Mouse (Mus musculus) embryonic facial prominence, embryonic 13.5 days (tissue): Measurements from ENCODE around the gene Dhrs7c. TPM values are rescaled to one million over a fixed set of nuclear protein-coding genes. Genes with fewer than 3 reads are reported as not detected.

Experiments used
- ATAC-seq: fragments of 200-750 bp; cut with Nextera tagmentation; 2 replicates; pipeline ENCODE4 v1.8.0; 2017; ENCODE audit warnings: low read depth; ENCODE audit not compliant: insufficient number of reproducible peaks, insufficient read depth, low FRiP score, low TSS enrichment
- H3K27ac ChIP-seq: fragments of 300-500 bp; sonication (generic); 2 replicates; pipeline ENCODE4 v1.5.1; 2015; ENCODE audit warnings: moderate library complexity, mild to moderate bottlenecking, inconsistent platforms
- H3K27me3 ChIP-seq: fragments of 300-500 bp; sonication (generic); 2 replicates; pipeline ENCODE4 v1.6.1; 2015; ENCODE audit warnings: mild to moderate bottlenecking, inconsistent platforms
- H3K36me3 ChIP-seq: fragments of 300-500 bp; sonication (generic); 2 replicates; pipeline ENCODE4 v1.6.1; 2015; ENCODE audit warnings: mild to moderate bottlenecking, inconsistent platforms
- H3K4me1 ChIP-seq: fragments of 300-500 bp; sonication (generic); 2 replicates; pipeline ENCODE4 v1.6.1; 2015; ENCODE audit warnings: inconsistent platforms
- H3K4me2 ChIP-seq: fragments of 300-500 bp; sonication (generic); 2 replicates; pipeline ENCODE4 v1.6.1; 2015; ENCODE audit warnings: moderate library complexity, mild to moderate bottlenecking, inconsistent platforms
- H3K4me3 ChIP-seq: fragments of 300-500 bp; sonication (generic); 2 replicates; pipeline ENCODE4 v1.5.1; 2015; ENCODE audit warnings: mild to moderate bottlenecking, inconsistent platforms
- H3K9ac ChIP-seq: fragments of 300-500 bp; sonication (generic); 2 replicates; pipeline ENCODE4 v1.6.1; 2015; ENCODE audit warnings: mild to moderate bottlenecking, inconsistent platforms
- H3K9me3 ChIP-seq: fragments of 300-500 bp; sonication (generic); 2 replicates; pipeline ENCODE4 v1.6.1; 2016; ENCODE audit warnings: inconsistent platforms
- WGBS: fragments of 180-500 bp; shearing (Covaris S2); methylation state at CpG from one replicate; pipeline ENCODE4 v1.1.7; 2015; ENCODE audit warnings: mixed read lengths; 5-methylcytosine and 5-hydroxymethylcytosine counted together
- polyA plus RNA-seq: library from polyadenylated mRNA; unstranded; fragments of >200 nt; fragmentation: Nextera tagmentation; extraction: Ambion mirVana; gene quantifications from 2 replicates; pipeline ENCODE4 v1.2.1, GENCODE M21; 2015

Gene Dhrs7c
- polyA plus RNA-seq, 1 experiment from 2014 or later, result 0.49 TPM

DNA sequence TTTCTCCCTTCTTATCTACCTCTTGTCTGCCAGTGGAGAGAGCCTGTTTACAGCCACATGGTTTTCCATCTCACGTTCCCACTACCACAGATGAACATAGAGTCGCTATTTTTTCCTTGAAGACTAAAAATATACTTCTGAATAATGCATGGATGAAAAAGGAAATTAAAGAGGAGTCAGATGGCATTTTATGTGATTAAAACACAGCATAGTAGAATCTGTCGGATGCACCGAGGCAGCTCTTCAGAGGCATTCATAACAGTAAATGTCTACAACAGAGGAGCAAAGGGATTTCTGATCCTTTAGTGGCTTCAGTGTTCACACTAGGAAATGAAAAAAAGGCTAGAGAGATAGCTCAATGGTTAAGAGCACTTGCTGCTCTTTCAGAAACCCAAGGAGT lies 47.2 kb downstream of the Dhrs7c start:
- no peak overlapping the region for H3K4me2 ChIP-seq
- ATAC-seq, result no peak
- no peaks in the 10 kb centered on the region for H3K27me3 ChIP-seq
- WGBS, result 72% methylated on average over 4 of the region's 4 CpGs
- H3K27ac ChIP-seq, result no peak overlapping the region
- H3K9me3 ChIP-seq, result no peaks in the 10 kb centered on the region
- no peak overlapping the region for H3K4me3 ChIP-seq
- no peaks in the 10 kb centered on the region for H3K4me1 ChIP-seq
- H3K36me3 ChIP-seq, result no peaks in the 10 kb centered on the region
- no peak overlapping the region for H3K9ac ChIP-seq

GRCm38 (mm10) chr11:67851770-67852169 lies 53.8 kb downstream of the Dhrs7c start:
- no peaks in the 10 kb centered on the region for H3K27me3 ChIP-seq
- peaks cover 13% of the 10 kb centered on the region for H3K4me1 ChIP-seq
- H3K27ac ChIP-seq, result no peak overlapping the region
- no peaks in the 10 kb centered on the region for H3K9me3 ChIP-seq
- no peaks in the 10 kb centered on the region for H3K36me3 ChIP-seq
- no peak overlapping the region for H3K4me2 ChIP-seq
- no peak overlapping the region for H3K4me3 ChIP-seq
- H3K9ac ChIP-seq, result no peak overlapping the region
- WGBS, result 39% methylated on average over 5 of the region's 5 CpGs
- ATAC-seq, result no peak

GRCm38 (mm10) chr11:67853996-67854395 lies 56.0 kb downstream of the Dhrs7c start:
- 39% methylated on average over 6 of the region's 6 CpGs for WGBS
- Histone ChIP-seq H3K27ac (peak overlapping the region; percentile 55), H3K4me2 (no peak overlapping the region), H3K4me3 (no peak overlapping the region), H3K4me1 (peaks cover 13% of the 10 kb centered on the region), H3K27me3 (no peaks in the 10 kb centered on the region), H3K36me3 (no peaks in the 10 kb centered on the region), H3K9ac (no peak overlapping the region), H3K9me3 (no peaks in the 10 kb centered on the region)
- ATAC-seq, result peak; percentile 64; the same call in 1 of the 2 replicates

- ATAC-seq, result no peak
Measured at GRCm38 (mm10) chr11:67855035-67855434, 57.0 kb downstream of the Dhrs7c start.

DNA sequence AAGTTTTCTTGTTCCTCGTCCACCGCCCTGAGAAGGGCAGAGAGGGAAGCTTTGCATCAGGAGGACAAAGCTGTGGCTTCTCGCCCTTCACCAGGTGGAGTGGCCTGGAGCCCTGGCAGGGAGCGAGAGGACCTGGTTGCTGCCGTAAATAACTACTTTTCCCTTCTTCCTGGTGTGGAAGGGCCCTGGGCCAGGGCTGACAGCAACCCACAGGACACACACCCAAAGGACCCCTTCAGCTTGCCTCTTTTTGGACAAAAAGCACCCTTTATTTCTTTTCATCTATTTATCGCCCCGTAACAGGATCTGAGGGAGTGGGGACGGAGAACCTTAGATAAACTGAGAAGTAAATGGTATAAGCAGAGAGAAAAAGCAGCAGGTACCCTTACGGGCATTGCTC lies 60.5 kb downstream of the Dhrs7c start:
- Histone ChIP-seq H3K4me2 (no peak overlapping the region), H3K27ac (no peak overlapping the region), H3K36me3 (no peaks in the 10 kb centered on the region), H3K9me3 (no peaks in the 10 kb centered on the region), H3K4me3 (no peak overlapping the region), H3K27me3 (peaks cover 5% of the 10 kb centered on the region; the same call in 1 of the 2 replicates), H3K4me1 (peaks cover 19% of the 10 kb centered on the region), H3K9ac (no peak overlapping the region)
- 83% methylated on average over 9 of the region's 9 CpGs for WGBS
- ATAC-seq, result no peak

More at GRCm38 (mm10) chr11:67855035-67855434, 57.0 kb downstream of the Dhrs7c start:
- Histone ChIP-seq H3K9ac (no peak overlapping the region), H3K4me3 (no peak overlapping the region), H3K4me2 (no peak overlapping the region), H3K4me1 (peaks cover 13% of the 10 kb centered on the region), H3K36me3 (no peaks in the 10 kb centered on the region), H3K27ac (no peak overlapping the region), H3K9me3 (no peaks in the 10 kb centered on the region), H3K27me3 (no peaks in the 10 kb centered on the region)
- 35% methylated on average over 2 of the region's 2 CpGs for WGBS

DNA sequence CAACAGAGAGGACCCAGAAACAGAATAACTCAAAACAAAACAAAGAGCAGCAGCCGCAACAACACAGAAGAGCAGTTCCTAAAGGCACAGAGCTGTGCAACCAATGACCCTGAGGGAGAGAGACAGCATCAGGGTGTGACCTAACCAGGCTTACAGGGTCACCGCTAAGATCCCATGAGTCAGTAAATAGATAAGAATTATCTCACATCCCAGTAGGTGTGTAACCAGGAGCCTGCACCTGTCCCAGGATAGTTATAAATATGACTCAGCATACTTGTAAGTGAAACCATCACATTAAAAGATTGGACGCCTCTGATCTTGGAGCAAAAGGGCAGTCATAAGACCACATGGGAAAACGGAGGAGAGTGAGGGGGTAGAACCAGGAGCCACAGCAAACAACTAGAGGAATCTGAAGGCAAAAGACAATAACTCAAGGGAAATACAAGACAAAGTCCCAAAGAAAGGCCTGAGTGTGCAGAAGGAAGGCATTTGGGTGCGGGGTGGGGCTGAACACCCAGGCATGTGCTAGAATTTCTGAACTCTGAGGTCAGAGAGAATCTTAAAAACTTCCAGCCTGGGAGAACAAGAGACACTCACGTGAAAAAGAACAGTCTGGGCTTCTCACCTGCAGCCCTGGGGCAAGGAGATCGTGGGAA lies 62.9 kb downstream of the Dhrs7c start:
- Histone ChIP-seq H3K9ac (no peak overlapping the region), H3K27ac (0 out of 2 replicates have a peak overlapping the region, but pooled peaks have one; percentile 13), H3K27me3 (peaks cover 5% of the 10 kb centered on the region; the same call in 1 of the 2 replicates), H3K4me1 (peaks cover 12% of the 10 kb centered on the region), H3K4me2 (no peak overlapping the region; the same call in 1 of the 2 replicates), H3K36me3 (no peaks in the 10 kb centered on the region), H3K4me3 (no peak overlapping the region), H3K9me3 (no peaks in the 10 kb centered on the region)
- no peak for ATAC-seq
- 42% methylated on average over 7 of the region's 7 CpGs for WGBS

- Histone ChIP-seq H3K4me1 (peaks cover 12% of the 10 kb centered on the region), H3K4me2 (peak overlapping the region; percentile 24), H3K36me3 (no peaks in the 10 kb centered on the region), H3K9me3 (no peaks in the 10 kb centered on the region), H3K27me3 (peaks cover 5% of the 10 kb centered on the region; the same call in 1 of the 2 replicates), H3K4me3 (no peak overlapping the region), H3K9ac (no peak overlapping the region), H3K27ac (0 out of 2 replicates have a peak overlapping the region, but pooled peaks have one; percentile 13)
- 7% methylated on average over 7 of the region's 7 CpGs for WGBS
- ATAC-seq, result no peak
Measured at GRCm38 (mm10) chr11:67861399-67861838, 63.4 kb downstream of the Dhrs7c start.

DNA sequence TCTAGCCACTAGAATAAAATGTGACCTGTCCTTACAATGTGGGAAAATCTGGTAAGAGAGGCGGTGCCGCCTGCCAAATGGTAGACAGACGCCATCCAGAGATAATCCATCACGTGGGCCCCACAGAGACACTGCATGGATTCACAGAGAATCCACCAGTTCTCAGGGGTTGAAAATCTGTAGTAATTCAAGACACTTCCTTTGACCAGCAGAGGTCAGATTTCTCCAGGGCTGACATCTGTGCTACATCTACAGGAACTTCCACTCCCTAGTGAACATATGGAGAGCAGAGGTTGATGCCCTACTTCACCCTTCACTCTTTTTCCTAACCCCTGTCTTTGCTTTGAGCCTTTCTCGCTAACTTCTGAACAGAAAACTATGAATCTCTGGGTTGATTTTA lies 67.1 kb downstream of the Dhrs7c start:
- no peaks in the 10 kb centered on the region for H3K9me3 ChIP-seq
- H3K27me3 ChIP-seq, result peaks cover 5% of the 10 kb centered on the region; the same call in 1 of the 2 replicates
- 52% methylated on average over 5 of the region's 5 CpGs for WGBS
- no peak overlapping the region for H3K4me2 ChIP-seq
- H3K4me1 ChIP-seq, result peaks cover 12% of the 10 kb centered on the region
- H3K36me3 ChIP-seq, result no peaks in the 10 kb centered on the region
- no peak overlapping the region for H3K9ac ChIP-seq
- ATAC-seq, result no peak
- no peak overlapping the region for H3K27ac ChIP-seq
- no peak overlapping the region for H3K4me3 ChIP-seq

Other genes starting within 250 kb of the Dhrs7c start
- gene Rcvrn, start 102.9 kb upstream of the Dhrs7c start, polyA plus RNA-seq, result not detected in 2 replicates
- gene Glp2r, start 27.0 kb upstream of the Dhrs7c start, polyA plus RNA-seq, result 0.25 TPM in 1 of 2 replicates, not detected in the other
- not detected in 2 replicates for gene Gsg1l2, start 23.6 kb upstream of the Dhrs7c start, polyA plus RNA-seq
- gene Usp43, start 124.0 kb downstream of the Dhrs7c start, polyA plus RNA-seq, result 0.93 and 1.3 TPM in 2 replicates
- 0.63 and 0.66 TPM in 2 replicates for gene Cfap52, start 167.5 kb downstream of the Dhrs7c start, polyA plus RNA-seq
- gene Stx8, start 168.0 kb downstream of the Dhrs7c start, polyA plus RNA-seq, result 62.1 and 68.1 TPM in 2 replicates